Mouse (Mus musculus) limb, embryonic 14.5 days (tissue): ENCODE data around the gene Qdpr. TPM values are rescaled to one million over a fixed set of nuclear protein-coding genes. Genes with fewer than 3 reads are reported as not detected.

Experiments
- ATAC-seq: fragments of 200-750 bp; cut with Nextera tagmentation; 2 replicates; pipeline ENCODE4 v1.8.0; 2017; ENCODE audit warnings: low read depth, moderate number of reproducible peaks, moderate TSS enrichment; ENCODE audit not compliant: low FRiP score
- DNase-seq: peaks from one replicate; pipeline ENCODE4 v3.0.0-alpha.2; 2015; ENCODE audit warnings: low spot score
- H3K27ac ChIP-seq: fragments of 300-500 bp; sonication (generic); replicated peaks from 2 replicates; pipeline ENCODE4 v1.5.1; 2014; ENCODE audit warnings: low read depth, mild to moderate bottlenecking, low read length, moderate library complexity, mixed read lengths
- H3K27me3 ChIP-seq: fragments of 300-500 bp; sonication (generic); 2 replicates; pipeline ENCODE4 v1.6.1; 2014; ENCODE audit warnings: low read length, mixed read lengths; ENCODE audit not compliant: control insufficient read depth, insufficient read depth
- H3K36me3 ChIP-seq: fragments of 300-500 bp; sonication (generic); 2 replicates; pipeline ENCODE4 v1.6.1; 2014; ENCODE audit warnings: mild to moderate bottlenecking, low read length, moderate library complexity, mixed read lengths; ENCODE audit not compliant: control insufficient read depth, insufficient read depth
- H3K4me1 ChIP-seq: fragments of 300-500 bp; sonication (generic); 2 replicates; pipeline ENCODE4 v1.6.1; 2014; ENCODE audit warnings: antibody characterized with exemption, low read length, mixed read lengths; ENCODE audit not compliant: control insufficient read depth, insufficient read depth
- H3K4me2 ChIP-seq: fragments of 300-500 bp; sonication (generic); replicated peaks from 2 replicates; pipeline ENCODE4 v1.6.1; 2014; ENCODE audit warnings: low read depth, mild to moderate bottlenecking, low read length, moderate library complexity; ENCODE audit not compliant: severe bottlenecking
- H3K4me3 ChIP-seq: fragments of 300-500 bp; sonication (generic); replicated peaks from 2 replicates; pipeline ENCODE4 v1.5.1; 2014; ENCODE audit warnings: low read length
- H3K9ac ChIP-seq: fragments of 300-500 bp; sonication (generic); 2 replicates; pipeline ENCODE4 v1.6.1; 2014; ENCODE audit warnings: mild to moderate bottlenecking, low read depth, low read length, moderate library complexity; ENCODE audit not compliant: severe bottlenecking
- H3K9me3 ChIP-seq: fragments of 300-500 bp; sonication (generic); 2 replicates; pipeline ENCODE4 v1.6.1; 2016; ENCODE audit warnings: low read length; ENCODE audit not compliant: control insufficient read depth
- POLR2A ChIP-seq: fragments of 200-500 bp; IDR thresholded peaks from 2 replicates; pipeline ENCODE4 v1.8.0; 2012; ENCODE audit warnings: inconsistent platforms, mild to moderate bottlenecking, moderate library complexity, borderline replicate concordance; ENCODE audit not compliant: insufficient read depth, insufficient read length; ENCODE audit errors: extremely low read depth
- WGBS: fragments of 180-500 bp; shearing (Covaris S2); extraction: QIAGEN DNeasy Blood & Tissue Kit; methylation state at CpG from one replicate; pipeline ENCODE4 v1.1.7; 2014; 5-methylcytosine and 5-hydroxymethylcytosine counted together
- polyA plus RNA-seq, 2 experiments: library from polyadenylated mRNA; depleted of rRNA in 1 of 2; stranded (reverse) in 1 of 2; unstranded in 1 of 2; fragments of >200 nt; fragmentation: Nextera tagmentation in 1 of 2; extraction: Ambion mirVana in 1 of 2; gene quantifications; 2 replicates each; pipeline versions ENCODE4 v1.2.1 to v1.2.3; 2012 to 2014

The Qdpr gene
- polyA plus RNA-seq, 2 experiments: 64.5 to 96.1 TPM

- H3K9me3 ChIP-seq: no peaks in the 10 kb centered on the region
- 82% methylated on average over 3 of the region's 3 CpGs for WGBS
- H3K9ac ChIP-seq: no peak overlapping the region
- H3K4me2 ChIP-seq: no peak overlapping the region
- no peak for TF ChIP-seq POLR2A
- H3K4me1 ChIP-seq: peaks cover 7% of the 10 kb centered on the region
- no peak overlapping the region for H3K27ac ChIP-seq
- ATAC-seq (no peak), DNase-seq (no peak)
- H3K27me3 ChIP-seq: no peaks in the 10 kb centered on the region
- H3K36me3 ChIP-seq: peaks cover 23% of the 10 kb centered on the region
- H3K4me3 ChIP-seq: no peak overlapping the region
Measured at GRCm38 (mm10) chr5:45441124-45441523, 8.9 kb downstream of the Qdpr start.

GRCm38 (mm10) chr5:45438301-45438700 lies 11.7 kb downstream of the Qdpr start:
- peaks cover 12% of the 10 kb centered on the region for H3K4me1 ChIP-seq
- peaks cover 35% of the 10 kb centered on the region for H3K36me3 ChIP-seq
- H3K9me3 ChIP-seq: no peaks in the 10 kb centered on the region
- TF ChIP-seq POLR2A: no peak
- no peak overlapping the region for H3K27ac ChIP-seq
- H3K27me3 ChIP-seq: no peaks in the 10 kb centered on the region
- H3K9ac ChIP-seq: no peak overlapping the region
- H3K4me2 ChIP-seq: no peak overlapping the region
- ATAC-seq (no peak), DNase-seq (no peak)
- 81% methylated on average over 8 of the region's 8 CpGs for WGBS
- no peak overlapping the region for H3K4me3 ChIP-seq

- no peaks in the 10 kb centered on the region for H3K27me3 ChIP-seq
- H3K36me3 ChIP-seq: peaks cover 35% of the 10 kb centered on the region
- peaks cover 12% of the 10 kb centered on the region for H3K4me1 ChIP-seq
- WGBS: 79% methylated on average over 4 of the region's 4 CpGs
- TF ChIP-seq POLR2A: no peak
- no peak for ATAC-seq
- H3K4me3 ChIP-seq: no peak overlapping the region
- no peak for DNase-seq
- H3K27ac ChIP-seq: no peak overlapping the region
- no peaks in the 10 kb centered on the region for H3K9me3 ChIP-seq
- H3K9ac ChIP-seq: no peak overlapping the region
- no peak overlapping the region for H3K4me2 ChIP-seq
Measured at GRCm38 (mm10) chr5:45437826-45438225, 12.2 kb downstream of the Qdpr start.

GRCm38 (mm10) chr5:45435967-45436950 lies 13.8 kb downstream of the Qdpr start:
- ATAC-seq (peak; percentile 57; the same call in 1 of the 2 replicates), DNase-seq (peak; percentile 14)
- no peak for TF ChIP-seq POLR2A
- H3K27me3 ChIP-seq: no peaks in the 10 kb centered on the region
- H3K27ac ChIP-seq: no peak overlapping the region
- H3K36me3 ChIP-seq: peaks cover 35% of the 10 kb centered on the region
- H3K4me3 ChIP-seq: no peak overlapping the region
- WGBS: 62% methylated on average over 14 of the region's 14 CpGs
- H3K4me1 ChIP-seq: peaks cover 12% of the 10 kb centered on the region
- H3K4me2 ChIP-seq: no peak overlapping the region
- H3K9ac ChIP-seq: no peak overlapping the region
- no peaks in the 10 kb centered on the region for H3K9me3 ChIP-seq

- no peaks in the 10 kb centered on the region for H3K4me1 ChIP-seq
- no peaks in the 10 kb centered on the region for H3K9me3 ChIP-seq
- TF ChIP-seq POLR2A: no peak
- ATAC-seq: no peak
- no peak overlapping the region for H3K9ac ChIP-seq
- DNase-seq: no peak
- 94% methylated on average over 7 of the region's 7 CpGs for WGBS
- no peak overlapping the region for H3K27ac ChIP-seq
- H3K27me3 ChIP-seq: no peaks in the 10 kb centered on the region
- no peak overlapping the region for H3K4me2 ChIP-seq
- no peak overlapping the region for H3K4me3 ChIP-seq
- H3K36me3 ChIP-seq: no peaks in the 10 kb centered on the region
Measured at GRCm38 (mm10) chr5:45427891-45428290, 22.1 kb downstream of the Qdpr start.
